Mouse (Mus musculus): Measurements from ENCODE around the gene Olfr1313. TPM values are rescaled to one million over a fixed set of nuclear protein-coding genes. Genes with fewer than 3 reads are reported as not detected.
"Not testable (repeated sequence)": the region's sequence is repeated elsewhere in the genome, so short reads cannot be mapped to it uniquely, and the experiment has no call there.

Olfr1313 gene
- total and polyA plus RNA-seq, 3 experiments = not detected

DNA sequence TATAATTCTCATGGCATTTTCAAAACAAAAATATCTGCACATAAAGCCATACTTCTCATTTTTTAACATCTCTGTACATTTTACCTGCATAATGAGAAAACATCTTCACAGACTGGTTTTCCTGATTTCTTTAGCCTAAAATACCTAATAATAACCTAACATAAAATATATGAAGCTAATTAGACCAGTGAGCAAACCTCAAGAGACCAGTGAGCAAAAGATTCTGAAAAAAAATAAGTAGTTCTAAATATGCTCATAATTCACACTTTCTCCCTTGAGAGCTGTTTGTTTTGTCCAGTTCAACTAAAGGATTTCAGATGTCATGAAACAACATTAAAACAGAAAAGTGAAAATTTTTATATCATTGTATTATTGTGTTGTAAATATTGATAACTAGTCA lies 19.0 kb upstream of the Olfr1313 start, which contains the start of gene Olfr1314:
Olfr1314 (minus strand) TSS at position 101 of the 400 bp plus-strand sequence.
- DNase-seq (ENCODE audit: extremely low read depth) = no peak
- no peaks in the 10 kb centered on the region for H3K9me3 ChIP-seq (replicated peaks; ENCODE audit: low read length)
- H3K27me3 ChIP-seq (replicated peaks) = peaks cover 27% of the 10 kb centered on the region
- dilution Hi-C loops (cut with MboI; ENCODE audit: extremely low pct_ligation_motif_present, extremely low pct_unique_long_range_greater_than_20kb, low sequenced_read_pairs) (no loop called here), in situ Hi-C loops (cut with MboI; ENCODE audit: low pct_ligation_motif_present, low pct_unique_long_range_greater_than_20kb, low sequenced_read_pairs) (no loop called here)
- H3K4me3 ChIP-seq (replicated peaks in 1 of 3; ENCODE audit: low read depth in 2 of 3, low read length in 2 of 3, poor library complexity in 1 of 3) = no peak within 1 kb of the TSS
- no peak within 1 kb of the TSS for H3K4me2 ChIP-seq (ENCODE audit: insufficient read depth, low read depth, poor library complexity, severe bottlenecking)
- H3K36me3 ChIP-seq (replicated peaks in 1 of 2; ENCODE audit: control insufficient read depth in 1 of 2, insufficient read depth in 1 of 2, low read length in 1 of 2) = no peaks in the 10 kb centered on the region
- H3K9ac ChIP-seq (ENCODE audit: insufficient read depth, low read depth) = no peak within 1 kb of the TSS
- no peak for TF ChIP-seq RCOR1 (conservative IDR thresholded peaks at IDR 0.05; ENCODE audit: low read depth, low read length)
- no peak for TF ChIP-seq JUND (conservative IDR thresholded peaks at IDR 0.05; ENCODE audit: low read depth, low read length)
- no peak for TF ChIP-seq USF1 (IDR thresholded peaks at IDR 0.05; ENCODE audit: low read depth, low read length)
- no peak for TF ChIP-seq ZNF384 (IDR thresholded peaks at IDR 0.05; ENCODE audit: low read depth, low read length)
- no peak for TF ChIP-seq MXI1 (IDR thresholded peaks at IDR 0.05; ENCODE audit: low read depth, low read length)
- no peak for TF ChIP-seq UBTF (IDR thresholded peaks at IDR 0.05; ENCODE audit: low read depth, low read length)
- TF ChIP-seq SMC3 (IDR thresholded peaks at IDR 0.05; ENCODE audit: low read depth, low read length) = no peak
- TF ChIP-seq POLR2A (IDR thresholded peaks at IDR 0.05; ENCODE audit: low read depth, low read length) = no peak
- TF ChIP-seq MAZ (IDR thresholded peaks at IDR 0.05; ENCODE audit: low read depth, low read length) = no peak
- no peak for TF ChIP-seq CHD1 (IDR thresholded peaks at IDR 0.05; ENCODE audit: low read depth, low read length)
- H3K4me1 ChIP-seq (ENCODE audit: control insufficient read depth in 1 of 2, insufficient read depth in 2 of 2) = no peaks in the 10 kb centered on the region
- no peaks in the 10 kb centered on the region for H3K79me2 ChIP-seq (replicated peaks; ENCODE audit: control insufficient read depth, extremely low read depth, insufficient read depth, poor library complexity, severe bottlenecking)
- H3K27ac ChIP-seq (ENCODE audit: insufficient read depth, low read depth) = no peak within 1 kb of the TSS

DNA sequence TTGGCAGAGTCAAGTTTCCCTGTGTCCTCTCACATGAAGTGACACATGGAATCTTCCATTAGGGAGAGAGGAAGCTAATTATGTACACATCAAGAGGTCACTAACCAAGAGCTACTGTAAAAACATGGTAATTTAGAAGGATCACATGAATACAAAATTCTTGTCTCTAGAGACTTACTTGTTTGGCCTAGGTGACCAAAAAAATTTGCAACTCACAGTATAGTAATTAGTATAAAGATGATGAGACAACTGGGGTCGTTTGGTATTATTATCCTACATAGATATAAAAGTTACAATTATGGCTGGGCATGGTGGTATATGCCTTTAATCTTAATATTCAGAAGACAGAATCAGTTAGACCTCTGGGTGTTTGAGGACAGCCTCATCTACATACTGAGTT lies 27.5 kb downstream of the Olfr1313 start, which contains the start of gene Olfr1312:
Olfr1312 (minus strand) TSS at position 101 of the 400 bp plus-strand sequence.
- no peaks in the 10 kb centered on the region for H3K9me3 ChIP-seq (replicated peaks; ENCODE audit: low read length)
- no peak within 1 kb of the TSS for H3K27ac ChIP-seq (ENCODE audit: insufficient read depth, low read depth)
- dilution Hi-C loops (cut with MboI; ENCODE audit: extremely low pct_ligation_motif_present, extremely low pct_unique_long_range_greater_than_20kb, low sequenced_read_pairs) = no loop called here
- no peak within 1 kb of the TSS for H3K4me2 ChIP-seq (ENCODE audit: insufficient read depth, low read depth, poor library complexity, severe bottlenecking)
- H3K4me1 ChIP-seq (ENCODE audit: control insufficient read depth in 1 of 2, insufficient read depth in 2 of 2) = no peaks in the 10 kb centered on the region
- no peak within 1 kb of the TSS for H3K9ac ChIP-seq (ENCODE audit: insufficient read depth, low read depth)
- DNase-seq (ENCODE audit: extremely low read depth) = no peak
- H3K4me3 ChIP-seq (replicated peaks in 1 of 3; ENCODE audit: low read depth in 2 of 3, low read length in 2 of 3, poor library complexity in 1 of 3) = no peak within 1 kb of the TSS
- H3K27me3 ChIP-seq (replicated peaks) = peaks cover 20% of the 10 kb centered on the region
- in situ Hi-C loops (cut with MboI; ENCODE audit: low pct_ligation_motif_present, low pct_unique_long_range_greater_than_20kb, low sequenced_read_pairs) = no loop called here
- TF ChIP-seq ELF1 (IDR thresholded peaks at IDR 0.05; ENCODE audit: low read depth, low read length) = no peak
- no peaks in the 10 kb centered on the region for H3K79me2 ChIP-seq (replicated peaks; ENCODE audit: control insufficient read depth, extremely low read depth, insufficient read depth, poor library complexity, severe bottlenecking)
- H3K36me3 ChIP-seq (replicated peaks in 1 of 2; ENCODE audit: control insufficient read depth in 1 of 2, insufficient read depth in 1 of 2, low read length in 1 of 2) = no peaks in the 10 kb centered on the region

DNA sequence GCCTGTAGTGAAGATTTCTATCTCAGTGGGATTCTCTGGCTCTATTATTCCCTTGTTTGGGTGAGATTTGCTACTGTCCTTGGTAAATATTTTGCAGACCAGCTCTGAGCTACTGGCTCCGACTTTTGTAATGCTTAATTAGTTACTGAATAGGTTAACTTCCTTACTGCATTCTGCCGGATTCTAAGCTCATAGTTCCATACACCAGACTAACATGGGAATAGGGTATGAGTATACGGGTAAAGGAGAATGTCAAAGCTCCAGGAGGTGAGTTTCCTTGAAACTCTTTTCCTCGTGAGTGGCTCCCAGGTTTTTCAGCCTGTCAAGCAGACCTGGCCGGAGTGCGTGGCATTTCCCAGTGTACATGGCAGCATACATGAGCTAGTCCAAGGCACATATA lies 50.7 kb downstream of the Olfr1313 start:
- DNase-seq (ENCODE audit: extremely low read depth); in situ Hi-C loops (cut with MboI; ENCODE audit: low pct_ligation_motif_present, low pct_unique_long_range_greater_than_20kb, low sequenced_read_pairs); dilution Hi-C loops (cut with MboI; ENCODE audit: extremely low pct_ligation_motif_present, extremely low pct_unique_long_range_greater_than_20kb, low sequenced_read_pairs); H3K9me3 ChIP-seq (replicated peaks; ENCODE audit: low read length); H3K79me2 ChIP-seq (replicated peaks; ENCODE audit: control insufficient read depth, extremely low read depth, insufficient read depth, poor library complexity, severe bottlenecking); H3K4me1 ChIP-seq (ENCODE audit: control insufficient read depth in 1 of 2, insufficient read depth in 2 of 2); H3K27ac ChIP-seq (ENCODE audit: insufficient read depth, low read depth); H3K4me3 ChIP-seq (replicated peaks in 1 of 3; ENCODE audit: low read depth in 2 of 3, low read length in 2 of 3, poor library complexity in 1 of 3); H3K9ac ChIP-seq (ENCODE audit: insufficient read depth, low read depth); H3K36me3 ChIP-seq (replicated peaks in 1 of 2; ENCODE audit: control insufficient read depth in 1 of 2, insufficient read depth in 1 of 2, low read length in 1 of 2); H3K4me2 ChIP-seq (ENCODE audit: insufficient read depth, low read depth, poor library complexity, severe bottlenecking): not testable (repeated sequence)
- peaks cover 48% of the 10 kb centered on the region for H3K27me3 ChIP-seq (replicated peaks)

Data from CH12.LX (cell line).